Mouse (Mus musculus) small intestine, adult 2 months (tissue): ENCODE measurements at regions not wholly inside any gene's neighbourhood (a gene's known extent, or its start where the extent isn't known, plus 50 kb on each side); places are given as distances from the start of the nearest gene placed in this dataset.

ENCODE experiments used
- CTCF ChIP-seq: fragments of 200-500 bp; IDR thresholded peaks from 2 replicates; pipeline ENCODE4 v1.5.1; 2012; ENCODE audit warnings: low read depth, mild to moderate bottlenecking, control low read depth, inconsistent platforms, low read length, moderate library complexity, mixed read lengths; ENCODE audit not compliant: insufficient replicate concordance, insufficient read length; ENCODE audit errors: extremely low read depth
- POLR2A ChIP-seq: fragments of 200-500 bp; IDR thresholded peaks from 2 replicates; pipeline ENCODE4 v1.6.1; 2012; ENCODE audit warnings: low read depth, mild to moderate bottlenecking, control low read depth, inconsistent platforms, low read length, moderate library complexity

- TF ChIP-seq CTCF (no peak), POLR2A (no peak)
Measured at GRCm38 (mm10) chr6:84414400-84414799, 179.3 kb downstream of the Cyp26b1 start.
